Mouse (Mus musculus) spleen, adult 2 months (tissue): ENCODE results near the gene Pacrg. TPM values are rescaled to one million over a fixed set of nuclear protein-coding genes. Genes with fewer than 3 reads are reported as not detected.

ENCODE experiments used
- DNase-seq, 2 experiments: peaks; one replicate each; pipeline versions ENCODE4 v3.0.0 to v3.0.0-alpha.2; 2012 to 2021; ENCODE audit warnings: low spot score in 2 of 2, low read depth in 1 of 2
- H3K27ac ChIP-seq: fragments of 200-500 bp; 2 replicates; pipeline ENCODE4 v1.5.1; 2012; ENCODE audit warnings: low read length, inconsistent platforms; ENCODE audit not compliant: insufficient read depth
- H3K27me3 ChIP-seq: fragments of 200-500 bp; 2 replicates; pipeline ENCODE4 v1.6.1; 2012; ENCODE audit warnings: mild to moderate bottlenecking, moderate library complexity, low read length, inconsistent platforms; ENCODE audit not compliant: control insufficient read depth, insufficient read depth
- H3K36me3 ChIP-seq: fragments of 200-500 bp; 2 replicates; pipeline ENCODE4 v1.6.1; 2012; ENCODE audit warnings: mild to moderate bottlenecking, low read length, inconsistent platforms; ENCODE audit not compliant: control insufficient read depth, insufficient read depth
- H3K4me1 ChIP-seq: fragments of 200-500 bp; 2 replicates; pipeline ENCODE4 v1.6.1; 2011; ENCODE audit warnings: inconsistent platforms; ENCODE audit not compliant: control insufficient read depth, insufficient read depth, insufficient read length
- H3K4me3 ChIP-seq: fragments of 200-500 bp; 2 replicates; pipeline ENCODE4 v1.5.1; 2011; ENCODE audit warnings: mild to moderate bottlenecking, inconsistent platforms; ENCODE audit not compliant: insufficient read depth, insufficient read length; ENCODE audit errors: extremely low read depth
- CTCF ChIP-seq: fragments of 200-500 bp; IDR thresholded peaks from 2 replicates; pipeline ENCODE4 v1.5.1; 2011; ENCODE audit warnings: mild to moderate bottlenecking, inconsistent platforms; ENCODE audit not compliant: insufficient read depth, insufficient read length, insufficient replicate concordance; ENCODE audit errors: extremely low read depth
- POLR2A ChIP-seq: fragments of 200-500 bp; IDR thresholded peaks from 2 replicates; pipeline ENCODE4 v1.6.1; 2011; ENCODE audit warnings: low read depth, low read length, inconsistent platforms
- WGBS: fragments of 180-500 bp; shearing (Covaris S2); methylation state at CpG from one replicate; pipeline ENCODE4 v1.1.7; 2018; 5-methylcytosine and 5-hydroxymethylcytosine counted together
- polyA plus RNA-seq: library from polyadenylated mRNA; depleted of rRNA; stranded (reverse); fragments of >200 nt; gene quantifications from 2 replicates; pipeline ENCODE4 v1.2.3, GENCODE M21; 2012

Pacrg gene
- polyA plus RNA-seq, 1 experiment = not detected

GRCm38 (mm10) chr17:10460916-10461315, 379.2 kb downstream of the Pacrg start:
- H3K4me3 ChIP-seq = no peak overlapping the region
- TF ChIP-seq POLR2A (no peak), CTCF (no peak)
- no peak for DNase-seq
- no peak overlapping the region for H3K27ac ChIP-seq
- H3K27me3 ChIP-seq = no peaks in the 10 kb centered on the region
- 91% methylated on average over 4 of the region's 4 CpGs for WGBS
- no peaks in the 10 kb centered on the region for H3K36me3 ChIP-seq
- no peaks in the 10 kb centered on the region for H3K4me1 ChIP-seq

- no peak for TF ChIP-seq CTCF
- H3K4me1 ChIP-seq = no peaks in the 10 kb centered on the region
- no peak overlapping the region for H3K4me3 ChIP-seq
- DNase-seq = no peak
- no peaks in the 10 kb centered on the region for H3K27me3 ChIP-seq
- no peak overlapping the region for H3K27ac ChIP-seq
- no peaks in the 10 kb centered on the region for H3K36me3 ChIP-seq
Measured at GRCm38 (mm10) chr17:10458743-10459142, 381.4 kb downstream of the Pacrg start.

DNA sequence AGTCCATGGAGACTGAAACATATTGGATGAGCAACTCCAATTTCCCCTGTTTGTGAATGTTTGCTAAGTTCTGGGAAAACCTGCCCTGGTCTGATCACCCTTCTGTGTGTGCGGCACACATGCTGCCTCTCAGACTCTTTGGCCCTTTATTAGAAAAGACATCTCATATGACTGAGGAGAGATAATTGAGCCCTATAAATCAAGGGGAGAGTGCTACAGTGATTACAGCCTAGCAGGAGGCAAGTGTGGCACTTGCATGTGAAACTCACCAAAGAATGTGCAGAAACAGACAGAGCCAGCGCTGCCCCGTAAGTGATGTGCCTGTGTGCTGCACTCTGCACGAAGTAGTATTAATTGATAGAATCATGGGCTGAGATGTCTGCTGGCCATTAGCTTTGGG, 383.7 kb downstream of the Pacrg start:
- Histone ChIP-seq H3K4me1 (no peaks in the 10 kb centered on the region), H3K27me3 (no peaks in the 10 kb centered on the region), H3K27ac (no peak overlapping the region), H3K4me3 (no peak overlapping the region), H3K36me3 (no peaks in the 10 kb centered on the region)
- no peak for DNase-seq
- TF ChIP-seq CTCF = no peak
- no peak for TF ChIP-seq POLR2A
- 97% methylated on average over 4 of the region's 4 CpGs for WGBS

DNA sequence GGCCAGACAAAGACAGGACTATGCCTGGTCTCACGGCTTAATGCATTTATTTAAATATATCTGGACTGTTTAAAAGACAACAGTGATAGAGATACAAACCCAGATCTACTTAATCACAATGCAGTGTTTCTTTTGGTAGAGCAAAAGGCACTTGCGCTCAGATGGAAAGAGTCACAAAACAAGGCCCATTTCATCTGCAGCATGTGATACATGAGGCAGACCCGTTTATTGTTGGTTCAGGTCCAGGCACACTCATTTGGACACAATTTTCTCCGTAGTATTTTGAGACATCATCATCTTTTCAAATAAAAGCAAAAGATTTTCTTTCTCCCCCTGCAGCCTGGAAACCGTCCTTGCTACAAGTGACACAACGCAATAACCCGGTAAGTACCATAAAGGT, 384.1 kb downstream of the Pacrg start:
- DNase-seq = no peak
- no peak for TF ChIP-seq POLR2A
- TF ChIP-seq CTCF = no peak
- no peak overlapping the region for H3K27ac ChIP-seq
- 91% methylated on average over 7 of the region's 7 CpGs for WGBS
- H3K27me3 ChIP-seq = no peaks in the 10 kb centered on the region
- H3K4me3 ChIP-seq = no peak overlapping the region
- no peaks in the 10 kb centered on the region for H3K4me1 ChIP-seq
- no peaks in the 10 kb centered on the region for H3K36me3 ChIP-seq

GRCm38 (mm10) chr17:10454406-10454805, 385.7 kb downstream of the Pacrg start:
- no peak overlapping the region for H3K27ac ChIP-seq
- H3K27me3 ChIP-seq = no peaks in the 10 kb centered on the region
- WGBS = 91% methylated on average over 8 of the region's 8 CpGs
- H3K4me1 ChIP-seq = no peaks in the 10 kb centered on the region
- no peak for TF ChIP-seq CTCF
- no peaks in the 10 kb centered on the region for H3K36me3 ChIP-seq
- no peak overlapping the region for H3K4me3 ChIP-seq
- no peak for DNase-seq

- Histone ChIP-seq H3K27me3 (no peaks in the 10 kb centered on the region), H3K4me3 (no peak overlapping the region), H3K4me1 (no peaks in the 10 kb centered on the region), H3K36me3 (no peaks in the 10 kb centered on the region), H3K27ac (no peak overlapping the region)
- TF ChIP-seq POLR2A = no peak
- TF ChIP-seq CTCF = no peak
- 80% methylated on average over 3 of the region's 3 CpGs for WGBS
- no peak for DNase-seq
Measured at GRCm38 (mm10) chr17:10452801-10453200, 387.3 kb downstream of the Pacrg start.

DNA sequence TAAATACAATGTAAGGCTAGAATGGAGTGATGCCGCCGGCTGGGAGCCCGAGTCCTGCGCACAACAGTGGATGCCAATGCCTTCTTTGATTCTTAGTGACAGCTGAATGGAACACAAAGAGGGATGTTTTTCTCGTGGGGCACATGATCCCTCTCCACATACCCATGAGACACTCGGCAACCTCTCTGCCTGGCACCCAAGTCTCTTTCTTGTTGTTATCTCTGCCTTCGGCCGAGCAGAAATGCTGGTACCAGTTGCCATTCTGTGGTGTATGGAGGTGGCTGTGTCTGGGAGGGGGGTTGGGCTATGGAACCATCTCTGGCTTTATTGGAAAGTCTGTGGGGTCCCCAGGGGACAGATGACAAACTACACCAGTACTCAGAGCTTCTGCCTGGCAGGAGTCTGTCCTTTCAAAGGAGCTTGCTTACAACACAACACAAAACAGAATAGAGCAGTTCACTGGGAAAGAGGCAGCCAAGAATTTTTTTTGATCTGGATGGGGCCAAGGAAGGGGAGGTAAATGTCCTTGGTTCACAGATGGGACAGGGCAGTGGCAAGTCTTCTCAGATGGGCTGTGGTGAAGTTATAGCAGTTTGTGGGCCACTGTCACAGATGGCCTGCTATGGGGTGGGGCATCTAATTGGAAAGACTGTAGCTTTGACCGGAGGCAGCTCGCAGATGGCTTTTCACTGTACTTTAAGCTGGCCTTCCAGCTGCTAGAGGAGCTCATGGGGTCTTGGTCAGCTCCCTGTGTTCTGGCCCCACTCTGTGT, 388.6 kb downstream of the Pacrg start:
- H3K27ac ChIP-seq = no peak overlapping the region
- H3K36me3 ChIP-seq = no peaks in the 10 kb centered on the region
- DNase-seq = no peak
- no peaks in the 10 kb centered on the region for H3K4me1 ChIP-seq
- 92% methylated on average over 10 of the region's 10 CpGs for WGBS
- H3K27me3 ChIP-seq = no peaks in the 10 kb centered on the region
- H3K4me3 ChIP-seq = no peak overlapping the region
- no peak for TF ChIP-seq POLR2A
- TF ChIP-seq CTCF = no peak
